Mouse (Mus musculus): ENCODE data around the gene Ager.

The Ager gene

DNA sequence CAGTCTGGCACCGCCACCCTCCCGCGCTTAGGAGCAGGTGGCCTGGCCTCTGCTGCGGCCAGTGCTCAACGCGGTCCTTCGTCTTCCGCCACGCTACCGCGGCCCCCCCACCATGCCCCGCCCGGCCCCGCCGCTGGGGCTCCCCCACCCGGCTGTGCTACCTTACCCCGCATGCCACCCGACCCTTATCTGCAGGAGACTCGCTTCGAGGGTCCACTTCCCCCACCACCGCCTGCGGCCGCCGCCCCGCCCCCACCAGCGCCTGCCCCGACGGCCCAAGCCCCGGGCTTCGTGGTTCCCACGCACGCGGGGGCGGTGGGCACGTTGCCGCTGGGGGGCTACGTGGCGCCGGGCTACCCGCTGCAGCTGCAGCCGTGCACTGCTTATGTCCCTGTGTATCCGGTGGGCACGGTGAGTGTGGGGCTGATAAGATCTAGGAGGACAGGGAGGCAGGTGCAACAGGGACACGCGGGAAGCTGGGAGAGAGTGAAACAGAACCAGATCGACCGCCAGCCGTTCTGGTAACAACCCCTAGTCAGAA, 33.2 kb downstream of the Ager start:
- DNase-seq (ENCODE audit: low read depth, low spot score), result peak; percentile 39

DNA sequence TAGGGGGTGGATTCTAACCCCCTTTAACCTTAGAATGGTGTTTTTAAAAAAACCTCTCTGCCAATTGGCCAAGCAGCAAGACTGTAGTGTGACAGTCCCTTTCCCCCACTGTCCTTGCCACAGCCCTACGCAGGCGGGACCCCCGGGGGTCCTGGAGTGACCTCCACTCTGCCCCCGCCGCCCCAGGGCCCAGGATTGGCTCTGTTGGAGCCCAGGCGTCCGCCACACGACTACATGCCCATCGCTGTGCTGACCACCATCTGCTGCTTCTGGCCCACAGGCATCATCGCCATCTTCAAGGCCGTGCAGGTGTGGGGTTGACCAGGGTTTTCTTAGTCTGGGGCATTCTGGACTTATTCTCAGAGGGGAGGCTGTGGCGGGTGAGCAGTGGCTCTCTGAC, 34.0 kb downstream of the Ager start:
- no peak for DNase-seq (ENCODE audit: low read depth, low spot score)

DNA sequence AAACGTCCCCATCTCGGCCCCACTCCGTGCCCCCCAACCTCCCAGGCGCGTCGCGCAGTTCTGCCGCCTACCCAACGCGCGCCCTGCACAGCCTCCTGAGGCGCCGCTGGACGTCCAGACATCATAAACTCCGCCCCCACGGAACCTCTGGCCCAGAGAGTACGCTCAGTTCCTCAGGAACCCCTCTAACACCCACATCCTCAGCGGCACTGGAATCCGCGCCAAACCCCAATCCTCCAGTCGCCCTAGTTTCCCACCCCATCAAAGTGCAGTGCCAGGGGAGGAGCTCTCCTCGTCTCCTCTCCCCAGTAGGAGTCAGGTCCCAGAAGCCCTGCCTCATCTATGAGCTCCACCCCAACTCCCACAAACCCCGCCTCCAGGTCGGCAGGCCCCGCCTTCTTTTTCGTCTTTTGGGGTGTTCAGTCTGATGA, 34.6 kb downstream of the Ager start:
- peak; percentile 75 for DNase-seq (ENCODE audit: low read depth, low spot score)

DNA sequence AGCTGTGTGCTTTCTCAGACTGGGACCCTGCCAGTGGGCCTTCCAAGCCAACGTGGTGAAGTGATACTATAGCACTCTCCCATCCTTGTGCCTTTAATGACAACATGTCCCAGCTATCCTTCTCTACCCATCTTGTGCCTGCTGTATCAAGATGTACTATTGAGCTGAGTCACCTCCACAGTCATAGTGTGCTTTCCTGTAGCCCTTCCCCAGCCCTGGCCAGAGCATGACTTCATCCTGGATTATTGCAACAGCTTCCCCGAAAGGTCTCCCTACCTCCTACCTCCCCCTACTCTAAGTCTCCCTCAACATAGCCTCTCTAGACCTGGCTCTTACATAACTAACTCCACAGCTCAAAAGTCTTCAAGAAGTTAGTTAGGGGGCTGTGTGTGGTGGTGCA, 38.0 kb downstream of the Ager start:
- DNase-seq (ENCODE audit: low read depth, low spot score), result no peak

DNA sequence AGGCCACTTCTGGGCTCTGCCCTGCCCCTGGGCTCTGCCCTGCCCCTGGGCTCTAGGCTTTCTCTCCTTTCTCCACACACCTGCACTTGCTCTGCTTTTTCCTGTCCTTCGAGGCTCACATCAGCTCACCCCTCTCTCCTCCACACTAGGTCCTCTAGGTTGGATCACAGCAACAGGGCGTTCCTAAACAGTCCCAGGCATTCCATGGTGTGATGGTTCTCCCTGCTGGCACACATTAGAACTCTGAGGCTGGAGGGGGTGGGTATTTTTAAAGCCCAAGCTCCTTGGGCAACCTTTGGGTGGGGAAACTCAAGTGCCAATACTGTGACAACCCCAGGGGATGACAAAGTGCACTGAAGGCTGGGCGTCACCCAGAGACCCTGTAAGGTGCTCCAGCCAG, 39.8 kb downstream of the Ager start:
- DNase-seq (ENCODE audit: low read depth, low spot score), result no peak

DNA sequence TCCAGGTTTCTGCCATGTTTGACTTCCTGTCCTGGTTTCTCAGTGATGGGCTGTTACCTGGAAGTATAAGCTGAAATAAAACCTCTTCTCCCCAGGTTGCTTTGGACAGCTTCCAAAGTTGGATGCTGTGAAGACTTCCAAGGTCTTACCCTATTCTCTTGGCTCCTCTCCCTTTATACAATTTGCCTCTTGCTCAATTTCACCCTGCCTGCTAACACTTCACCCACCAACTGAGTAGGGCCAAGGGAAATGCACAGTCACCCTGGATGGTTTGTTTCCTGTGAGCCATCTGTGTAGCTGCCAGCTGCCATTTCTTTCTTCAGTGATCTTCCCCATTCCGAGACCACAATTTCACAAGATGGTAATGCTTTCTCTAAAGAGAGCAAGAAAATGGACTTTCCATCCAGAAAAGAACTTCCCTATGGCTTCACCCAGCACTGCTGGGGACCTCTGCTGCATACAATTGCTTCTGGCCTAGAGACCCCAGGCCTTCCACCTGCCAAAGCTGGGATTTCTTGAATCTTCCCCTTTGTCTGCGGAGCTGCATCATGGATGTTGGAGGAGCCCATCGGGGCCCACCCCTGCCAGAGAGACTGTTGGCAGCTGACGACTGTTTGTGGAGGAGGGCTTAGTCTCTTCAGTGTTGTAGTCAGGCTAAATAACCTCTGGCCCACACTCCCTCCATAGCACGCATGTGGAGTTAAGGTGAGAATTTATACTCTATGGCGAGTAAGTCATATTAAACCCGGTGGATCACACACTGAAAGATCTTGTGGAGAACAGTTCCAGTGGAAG, 42.0 kb downstream of the Ager start:
- DNase-seq (ENCODE audit: low read depth, low spot score), result no peak

DNA sequence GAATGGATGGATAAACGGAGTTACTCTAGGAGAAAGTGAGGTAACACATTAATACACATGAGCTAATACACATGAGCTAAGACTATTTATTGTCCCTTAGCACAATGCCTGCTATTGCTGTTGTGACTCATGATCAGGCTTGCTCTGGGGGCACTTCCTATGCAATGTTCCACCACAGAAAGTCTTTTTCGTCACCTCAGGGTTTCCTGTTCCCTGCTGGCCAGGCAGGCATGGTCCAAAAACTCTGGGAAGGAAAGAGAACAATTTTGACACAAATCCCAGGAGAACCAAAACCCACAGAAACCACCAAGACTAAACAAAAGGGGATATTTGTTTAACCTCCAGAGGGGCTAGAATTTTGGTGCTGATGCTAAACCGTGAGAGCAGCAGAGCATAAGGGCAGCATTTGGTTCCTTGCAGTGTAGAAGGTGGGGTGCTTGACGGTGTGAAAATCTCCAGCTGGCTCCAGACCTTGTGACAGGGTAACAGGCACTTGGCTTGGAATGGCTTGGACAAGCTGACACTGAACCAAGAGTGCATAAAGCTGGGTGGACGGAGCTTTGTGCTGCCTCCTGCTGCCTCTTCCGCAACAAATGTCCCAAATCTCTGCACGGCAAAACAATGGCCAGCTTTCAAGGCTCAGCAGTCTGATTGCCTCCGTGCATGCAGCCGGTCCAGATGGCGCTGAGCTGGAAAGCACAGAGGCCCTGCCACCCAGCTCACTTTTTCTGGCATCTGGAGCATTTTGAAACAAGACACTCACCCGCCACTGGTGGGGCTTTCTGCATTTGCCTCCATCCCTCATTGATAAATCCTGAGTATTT, 43.3 kb downstream of the Ager start:
- no peak for DNase-seq (ENCODE audit: low read depth, low spot score)

DNA sequence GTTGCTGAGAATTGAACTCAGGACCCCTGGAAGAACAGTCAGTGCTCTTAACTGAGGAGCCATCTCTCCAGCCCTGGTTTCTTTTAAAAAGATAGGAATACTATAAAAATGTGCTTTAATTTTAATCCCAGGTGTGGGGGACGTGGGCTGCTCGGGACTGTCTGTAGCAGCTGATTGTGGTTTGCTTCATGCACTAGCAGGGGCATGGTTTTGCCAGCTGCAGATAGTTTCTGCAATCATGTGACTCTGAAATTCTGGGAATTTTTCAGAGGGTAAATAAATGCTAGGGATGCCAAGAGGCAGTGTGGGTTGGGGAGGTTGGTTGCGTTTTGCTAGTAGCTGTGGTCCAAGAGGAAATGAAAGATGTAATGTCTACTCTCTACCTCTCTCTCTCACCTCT, 44.3 kb downstream of the Ager start:
- DNase-seq (ENCODE audit: low read depth, low spot score), result no peak

DNA sequence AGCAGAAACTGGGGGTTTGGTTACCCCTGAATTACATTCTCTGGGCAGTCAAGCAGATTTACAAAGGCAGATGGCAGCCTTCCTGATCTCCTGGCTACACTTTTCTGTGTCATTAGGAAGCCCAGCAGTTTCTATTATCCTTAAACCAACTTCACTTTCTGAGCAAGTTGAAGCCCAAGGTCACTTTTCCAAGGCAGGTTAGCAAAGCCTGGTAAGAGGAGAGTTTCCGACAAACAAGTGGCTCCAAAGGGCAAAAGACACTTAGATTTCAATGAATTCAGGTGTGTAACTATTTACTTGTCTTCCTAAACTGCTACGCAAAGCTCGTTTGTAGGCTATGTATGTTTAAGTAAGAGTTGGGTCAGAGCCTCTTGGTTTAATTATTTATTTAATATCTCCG, 45.7 kb downstream of the Ager start:
- no peak for DNase-seq (ENCODE audit: low read depth, low spot score)

DNA sequence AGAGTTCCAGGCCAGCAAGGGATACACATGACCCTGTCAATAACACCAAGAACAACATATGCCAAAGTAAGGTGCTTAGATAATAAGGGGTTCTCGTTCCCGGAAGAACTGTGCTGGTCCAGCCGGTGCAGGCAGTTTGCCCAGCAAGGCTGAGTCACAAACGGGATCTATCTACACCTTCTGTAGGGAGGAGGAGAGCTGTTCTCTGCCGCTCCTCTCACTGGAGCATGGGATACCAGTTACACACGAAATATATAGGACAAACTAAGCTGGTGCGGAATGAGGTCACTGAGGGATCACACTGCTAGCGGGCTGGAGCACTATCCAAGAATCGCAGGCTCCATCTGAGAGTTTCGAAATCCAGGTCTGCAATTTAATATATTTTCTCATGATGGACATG, 46.3 kb downstream of the Ager start:
- DNase-seq (ENCODE audit: low read depth, low spot score), result no peak

DNA sequence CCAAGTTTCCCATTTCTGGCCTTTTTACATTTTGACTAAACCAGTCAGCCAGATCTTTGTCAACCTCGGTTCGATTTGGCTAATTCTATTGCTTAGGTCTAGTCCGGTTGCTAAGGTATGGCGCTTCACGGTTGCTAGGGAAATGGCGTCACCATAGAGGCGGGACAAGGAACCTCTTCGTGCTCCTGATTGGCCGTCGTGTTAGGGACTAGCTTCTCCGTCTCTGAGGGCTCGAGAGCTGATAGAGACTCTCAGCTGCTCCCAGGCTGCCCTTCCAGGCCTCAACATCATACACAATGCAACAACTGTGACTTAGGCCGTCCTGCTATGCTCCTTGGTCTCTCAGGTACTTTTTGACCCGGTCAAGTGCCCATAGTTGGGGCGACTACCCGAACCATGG, 46.9 kb downstream of the Ager start, which contains the start of gene Fkbpl:
Gene Fkbpl (plus strand): TSS at position 157 of the 400 bp plus-strand sequence.
- DNase-seq (ENCODE audit: low read depth, low spot score), result peak; percentile 96

DNA sequence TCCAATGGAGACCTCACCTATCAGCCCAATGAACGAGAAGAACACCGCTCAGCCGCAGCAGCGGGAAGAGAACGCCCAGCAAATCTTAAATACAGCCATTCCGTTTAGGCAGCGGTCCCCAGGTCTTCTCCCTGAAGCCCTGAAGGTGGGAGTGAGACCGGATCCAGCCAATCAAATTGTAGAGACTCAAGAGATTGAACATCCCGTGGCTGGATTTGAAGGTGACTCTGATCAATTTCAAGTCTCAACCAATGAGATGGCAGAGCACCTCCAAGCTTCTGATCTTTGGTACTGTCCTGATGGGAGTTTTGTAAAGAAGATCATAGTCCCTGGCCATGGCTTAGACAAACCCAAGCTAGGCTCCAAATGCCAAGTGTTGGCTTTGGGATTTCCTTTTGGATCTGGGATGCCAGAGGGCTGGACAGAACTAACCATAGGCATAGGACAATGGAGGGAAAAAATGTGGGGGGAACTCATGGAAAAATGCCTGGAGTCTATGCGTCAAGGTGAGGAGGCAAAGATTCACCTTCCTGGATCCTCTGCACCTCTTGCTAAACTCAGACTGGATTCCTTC, 47.7 kb downstream of the Ager start:
- DNase-seq (ENCODE audit: low read depth, low spot score), result no peak

DNA sequence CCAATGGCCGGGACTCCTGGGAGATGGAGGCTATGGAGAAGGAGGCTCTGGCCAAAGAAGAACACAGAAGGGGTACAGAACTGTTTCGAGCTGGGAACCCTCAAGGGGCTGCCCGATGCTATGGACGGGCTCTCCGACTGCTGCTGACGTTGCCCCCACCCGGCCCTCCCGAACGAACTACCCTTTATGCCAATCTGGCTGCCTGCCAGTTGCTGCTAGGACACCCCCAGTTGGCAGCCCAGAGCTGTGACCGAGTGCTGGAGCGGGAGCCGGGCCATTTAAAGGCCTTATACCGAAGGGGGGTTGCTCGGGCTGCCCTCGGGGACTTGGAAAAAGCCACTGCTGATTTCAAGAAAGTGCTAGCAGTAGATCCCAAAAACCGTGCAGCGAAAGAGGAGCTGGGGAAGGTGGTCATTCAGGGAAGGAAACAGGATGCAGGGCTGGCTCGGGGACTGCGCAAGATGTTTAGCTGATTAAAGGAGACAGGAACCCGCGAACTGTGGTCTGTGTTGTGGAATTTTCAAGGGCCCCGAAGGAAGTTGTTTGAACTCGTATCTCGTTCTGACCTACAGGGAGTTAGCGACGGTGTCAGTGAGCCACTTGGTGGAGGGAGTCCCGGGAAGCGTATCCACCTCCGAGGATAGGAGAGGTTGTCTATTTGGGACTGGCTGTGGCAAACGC, 48.3 kb downstream of the Ager start:
- DNase-seq (ENCODE audit: low read depth, low spot score), result no peak

DNA sequence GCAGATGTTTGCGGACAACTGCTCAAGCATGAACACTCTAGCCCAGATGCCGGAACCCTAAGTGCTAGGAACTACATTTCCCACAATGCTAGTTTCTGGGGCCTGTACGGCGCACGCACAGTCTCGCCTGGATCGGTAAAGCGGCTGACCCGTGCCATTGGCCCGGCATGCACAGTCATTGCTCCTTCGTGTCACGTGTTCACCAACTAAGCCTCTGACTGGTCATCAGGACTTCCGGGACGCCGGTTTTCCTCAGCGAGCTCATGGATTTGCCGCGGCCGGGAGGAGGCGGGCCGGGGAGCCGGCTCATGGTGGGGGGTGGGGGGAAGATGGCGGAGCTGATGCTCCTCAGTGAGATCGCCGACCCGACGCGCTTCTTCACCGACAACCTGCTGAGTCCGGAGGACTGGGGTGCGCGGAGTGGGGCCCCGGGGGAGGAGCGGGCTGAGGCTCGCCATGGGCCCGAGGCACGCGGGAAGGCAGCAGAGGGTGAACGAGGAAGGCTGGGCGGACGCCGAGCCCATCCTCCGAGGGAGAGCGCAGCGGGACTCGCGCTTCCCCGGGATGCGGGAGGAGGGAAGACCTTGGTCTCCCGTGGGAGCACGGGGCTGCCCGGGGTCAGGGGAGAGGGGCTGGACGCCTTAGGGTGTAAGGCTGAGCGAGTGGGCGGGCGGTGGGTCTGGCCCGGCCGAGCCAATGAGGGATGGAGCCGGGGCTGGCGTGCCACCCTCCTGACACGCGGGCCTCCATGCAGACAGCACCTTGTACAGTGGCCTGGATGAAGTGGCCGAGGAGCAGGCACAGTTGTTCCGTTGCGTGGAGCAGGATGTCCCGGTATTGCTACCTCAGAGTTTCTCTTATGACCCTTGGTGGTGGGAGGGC, 49.5 kb downstream of the Ager start, which contains the start of gene Atf6b:
Gene Atf6b (plus strand): TSS at position 241 of the 882 bp plus-strand sequence.
- DNase-seq (ENCODE audit: low read depth, low spot score), result peak; percentile 98

DNA sequence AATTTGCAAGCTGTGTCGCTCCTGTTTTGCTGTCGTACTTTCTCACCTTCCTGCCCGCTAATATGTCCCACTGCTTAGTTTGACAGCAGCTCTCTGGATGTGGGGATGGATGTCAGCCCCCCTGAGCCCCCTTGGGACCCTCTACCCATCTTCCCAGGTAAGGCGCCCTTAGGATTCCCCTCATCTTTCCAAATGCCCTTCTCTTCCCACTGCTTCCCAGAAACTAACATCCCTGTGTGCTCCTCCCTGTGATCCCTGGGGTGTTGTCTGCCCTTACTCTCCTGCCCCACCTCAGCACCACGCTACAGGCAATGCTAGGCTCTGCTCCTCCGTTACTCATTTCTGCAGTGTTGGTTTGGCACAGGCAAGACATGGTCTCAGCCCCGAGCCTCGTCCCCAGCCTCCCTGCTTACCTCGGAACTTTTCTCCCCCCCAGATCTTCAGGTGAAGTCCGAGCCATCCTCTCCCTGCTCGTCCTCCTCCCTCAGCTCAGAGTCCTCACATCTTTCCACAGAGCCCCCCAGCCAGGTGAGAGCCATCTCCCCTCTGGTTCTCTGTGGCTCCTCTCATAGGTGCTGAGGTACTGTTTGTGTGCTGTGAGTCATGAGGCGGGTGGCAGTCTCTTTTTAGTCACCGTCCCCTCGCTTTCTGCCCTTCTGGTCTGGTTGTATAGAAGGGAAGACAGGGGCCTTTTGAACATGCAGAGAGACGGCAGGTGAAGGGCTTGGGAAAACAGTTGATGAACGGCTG, 50.7 kb downstream of the Ager start:
- DNase-seq (ENCODE audit: low read depth, low spot score), result no peak

DNA sequence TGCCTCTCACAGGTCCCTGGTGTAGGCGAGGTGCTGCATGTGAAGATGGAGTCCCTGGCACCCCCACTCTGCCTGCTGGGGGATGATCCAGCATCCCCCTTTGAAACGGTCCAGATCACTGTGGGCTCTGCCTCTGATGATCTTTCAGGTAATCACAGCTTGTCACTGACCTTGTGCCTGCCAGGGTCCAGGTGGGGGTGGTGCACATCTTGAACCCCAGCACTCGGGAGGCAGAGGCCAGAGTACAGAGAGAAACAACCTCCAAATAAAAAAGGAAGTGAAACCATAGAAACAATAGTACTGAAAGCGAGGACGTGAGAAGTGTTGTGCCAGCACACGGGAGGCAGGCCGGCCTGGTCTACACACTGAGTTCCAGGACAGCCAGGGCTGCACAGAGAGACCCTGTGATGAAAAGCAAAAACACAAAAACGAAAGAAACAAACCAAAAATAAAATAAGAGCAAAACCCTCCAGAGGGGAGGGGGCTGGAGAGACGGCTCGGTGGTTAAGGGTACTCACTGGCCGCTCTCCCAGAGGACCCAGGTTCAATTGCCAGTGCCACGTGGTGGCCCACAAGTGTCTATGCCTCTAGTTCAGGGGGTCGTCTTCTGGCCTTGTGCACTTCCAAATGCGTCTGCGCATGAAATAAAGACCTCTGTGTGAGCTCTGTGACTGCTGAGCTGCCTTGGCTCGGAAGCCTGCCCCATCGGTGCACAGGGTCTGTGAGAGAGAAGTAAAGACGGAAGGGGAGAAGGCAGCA, 51.6 kb downstream of the Ager start:
- DNase-seq (ENCODE audit: low read depth, low spot score), result no peak
